Mouse (Mus musculus): ENCODE results near the gene Npr1.

The Npr1 gene

GRCm38 (mm10) chr3:90475831-90476611, 10.4 kb upstream of the Npr1 start, which contains the start of gene Ilf2:
Gene Ilf2 (plus strand): TSS chr3:90476126.
- DNase-seq (ENCODE audit: low read depth, low spot score): peak; percentile 97

- no peak for DNase-seq (ENCODE audit: low read depth, low spot score)
These were observed 9.6 kb upstream of the Npr1 start for GRCm38 (mm10) chr3:90475151-90475830.

- no peak for DNase-seq (ENCODE audit: low read depth, low spot score)
These were observed 6.5 kb upstream of the Npr1 start for GRCm38 (mm10) chr3:90472213-90472612.

- DNase-seq (ENCODE audit: low read depth, low spot score): no peak
These were observed 2.1 kb upstream of the Npr1 start for GRCm38 (mm10) chr3:90467618-90468300.

- no peak for DNase-seq (ENCODE audit: low read depth, low spot score)
These were observed 673 bp upstream of the Npr1 start for GRCm38 (mm10) chr3:90466311-90466766.

GRCm38 (mm10) chr3:90465081-90465685, 483 bp downstream of the Npr1 start:
- no peak for DNase-seq (ENCODE audit: low read depth, low spot score)

- DNase-seq (ENCODE audit: low read depth, low spot score): no peak
These were observed 1.1 kb downstream of the Npr1 start for GRCm38 (mm10) chr3:90464552-90465080.

- no peak for DNase-seq (ENCODE audit: low read depth, low spot score)
These were observed 3.1 kb downstream of the Npr1 start for GRCm38 (mm10) chr3:90462579-90462978.

GRCm38 (mm10) chr3:90461935-90462334, 3.7 kb downstream of the Npr1 start:
- no peak for DNase-seq (ENCODE audit: low read depth, low spot score)

GRCm38 (mm10) chr3:90460315-90460714, 5.4 kb downstream of the Npr1 start:
- no peak for DNase-seq (ENCODE audit: low read depth, low spot score)

- DNase-seq (ENCODE audit: low read depth, low spot score): no peak
These were observed 5.9 kb downstream of the Npr1 start for GRCm38 (mm10) chr3:90459727-90460126.

- no peak for DNase-seq (ENCODE audit: low read depth, low spot score)
These were observed 10.7 kb downstream of the Npr1 start for GRCm38 (mm10) chr3:90454931-90455330.

- no peak for DNase-seq (ENCODE audit: low read depth, low spot score)
These were observed 14.1 kb downstream of the Npr1 start for GRCm38 (mm10) chr3:90451396-90452095.

GRCm38 (mm10) chr3:90450874-90451273, 14.8 kb downstream of the Npr1 start:
- no peak for DNase-seq (ENCODE audit: low read depth, low spot score)

- no peak for DNase-seq (ENCODE audit: low read depth, low spot score)
These were observed 17.0 kb downstream of the Npr1 start for GRCm38 (mm10) chr3:90448626-90449025.

- DNase-seq (ENCODE audit: low read depth, low spot score): no peak
These were observed 18.6 kb downstream of the Npr1 start for GRCm38 (mm10) chr3:90447123-90447494.

GRCm38 (mm10) chr3:90446389-90447122, 19.1 kb downstream of the Npr1 start:
- peak; percentile 62 for DNase-seq (ENCODE audit: low read depth, low spot score)

- no peak for DNase-seq (ENCODE audit: low read depth, low spot score)
These were observed 20.1 kb downstream of the Npr1 start for GRCm38 (mm10) chr3:90445417-90446200.

GRCm38 (mm10) chr3:90443977-90444376, 21.7 kb downstream of the Npr1 start:
- DNase-seq (ENCODE audit: low read depth, low spot score): no peak

GRCm38 (mm10) chr3:90440756-90441155, 24.9 kb downstream of the Npr1 start:
- DNase-seq (ENCODE audit: low read depth, low spot score): no peak

Data from brain, embryonic 18.5 days (tissue).